Mouse (Mus musculus) megakaryocyte, embryonic 14.5 days (primary cell): ENCODE results near the gene Prrt3. TPM values are rescaled to one million over a fixed set of nuclear protein-coding genes. Genes with fewer than 3 reads are reported as not detected.

Source experiments
- H3K27me3 ChIP-seq: replicated peaks from 2 replicates; pipeline ENCODE3; 2012; ENCODE audit warnings: inconsistent platforms
- H3K36me3 ChIP-seq: replicated peaks from 2 replicates; pipeline ENCODE3; 2012; ENCODE audit warnings: low read length, inconsistent platforms, mixed read lengths
- H3K4me1 ChIP-seq: 2 replicates; pipeline ENCODE4 v1.6.1; 2012; ENCODE audit warnings: inconsistent platforms
- H3K4me3 ChIP-seq: replicated peaks from 2 replicates; pipeline ENCODE3; 2012; ENCODE audit warnings: moderate library complexity, mild to moderate bottlenecking, inconsistent platforms
- H3K9me3 ChIP-seq: 2 replicates; pipeline ENCODE4 v1.6.1; 2012; ENCODE audit warnings: inconsistent platforms
- FLI1 ChIP-seq: IDR thresholded peaks from 2 replicates; pipeline ENCODE4 v1.6.1; 2012; ENCODE audit warnings: low read length, inconsistent platforms, mixed read lengths
- GATA1 ChIP-seq: IDR thresholded peaks from 3 replicates; pipeline ENCODE4 v1.6.1; 2012; ENCODE audit warnings: mixed read lengths, low read length, inconsistent platforms, borderline replicate concordance
- polyA plus RNA-seq: library from polyadenylated mRNA; stranded (reverse); fragments of >175 nt; gene quantifications from 2 replicates; pipeline ENCODE4 v1.2.3, GENCODE M21; 2012; ENCODE audit warnings: low replicate concordance; ENCODE audit not compliant: insufficient read depth

The Prrt3 gene
- polyA plus RNA-seq, 1 experiment: 0.57 TPM

DNA sequence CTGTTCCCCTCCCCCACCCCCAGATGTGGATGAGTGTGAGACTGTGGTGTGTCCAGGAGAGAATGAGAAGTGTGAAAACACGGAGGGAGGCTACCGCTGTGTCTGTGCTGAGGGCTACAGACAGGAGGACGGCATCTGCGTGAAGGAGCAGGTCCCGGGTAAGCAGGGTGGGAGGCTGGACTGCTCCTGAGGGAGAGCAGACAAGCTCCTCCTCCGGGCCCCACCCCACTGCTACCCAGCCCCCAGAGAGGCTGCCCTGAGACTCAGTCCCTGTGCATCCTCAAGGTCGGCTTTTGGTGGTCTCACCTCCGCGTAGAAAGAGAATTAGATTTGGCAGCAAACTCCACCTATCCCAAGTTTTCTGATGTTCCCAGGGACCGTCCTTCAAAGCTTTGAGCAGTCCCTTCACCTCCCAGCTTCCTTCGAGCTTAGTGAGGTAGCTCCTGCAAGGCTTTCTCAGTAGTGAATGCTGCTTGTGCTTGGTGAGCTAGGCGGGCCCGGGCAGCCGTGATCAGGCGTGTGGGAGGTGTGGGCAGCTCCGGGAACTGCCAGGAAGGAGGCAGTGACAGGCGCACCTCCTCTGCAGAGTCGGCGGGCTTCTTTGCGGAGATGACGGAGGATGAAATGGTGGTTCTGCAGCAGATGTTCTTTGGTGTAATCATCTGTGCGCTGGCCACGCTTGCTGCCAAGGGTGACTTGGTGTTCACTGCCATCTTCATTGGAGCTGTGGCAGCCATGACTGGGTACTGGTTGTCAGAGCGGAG is 9.4 kb downstream of the Prrt3 start:
- no peaks in the 10 kb centered on the region for H3K9me3 ChIP-seq
- H3K36me3 ChIP-seq: peaks cover 69% of the 10 kb centered on the region
- H3K4me3 ChIP-seq: no peak overlapping the region
- peaks cover 56% of the 10 kb centered on the region for H3K4me1 ChIP-seq
- no peak for TF ChIP-seq FLI1
- peaks cover 19% of the 10 kb centered on the region for H3K27me3 ChIP-seq

GRCm38 (mm10) chr6:113489410-113489809 is 12.3 kb downstream of the Prrt3 start:
- TF ChIP-seq FLI1: no peak
- no peak for TF ChIP-seq GATA1
- no peaks in the 10 kb centered on the region for H3K27me3 ChIP-seq
- H3K36me3 ChIP-seq: peaks cover 89% of the 10 kb centered on the region
- H3K4me3 ChIP-seq: no peak overlapping the region
- no peaks in the 10 kb centered on the region for H3K9me3 ChIP-seq
- H3K4me1 ChIP-seq: peaks cover 68% of the 10 kb centered on the region

GRCm38 (mm10) chr6:113487125-113487576 is 14.6 kb downstream of the Prrt3 start:
- Histone ChIP-seq H3K9me3 (no peaks in the 10 kb centered on the region), H3K4me3 (no peak overlapping the region), H3K4me1 (peaks cover 61% of the 10 kb centered on the region), H3K27me3 (no peaks in the 10 kb centered on the region), H3K36me3 (peaks cover 72% of the 10 kb centered on the region)
- TF ChIP-seq FLI1 (no peak), GATA1 (no peak; the same call in 2 of the 3 replicates)

DNA sequence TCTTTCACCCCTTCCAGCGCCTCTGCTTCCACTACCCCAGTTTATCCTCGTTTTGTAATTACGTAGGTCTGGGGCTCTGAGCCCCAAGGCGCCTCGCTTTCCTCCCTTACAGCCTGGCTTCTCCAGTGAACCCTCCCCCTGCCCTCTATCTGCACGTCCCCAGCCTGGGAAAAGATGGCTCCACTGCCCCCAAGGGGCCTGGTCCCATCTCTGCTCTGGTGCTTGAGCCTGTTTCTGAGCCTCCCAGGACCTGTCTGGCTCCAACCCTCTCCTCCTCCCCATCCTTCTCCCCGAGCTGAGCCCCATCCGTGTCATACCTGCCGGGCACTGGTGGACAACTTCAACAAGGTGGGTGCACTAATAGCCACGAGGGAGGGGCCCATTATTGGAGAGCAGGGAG is 18.0 kb downstream of the Prrt3 start:
- no peak for TF ChIP-seq GATA1
- TF ChIP-seq FLI1: no peak
- Histone ChIP-seq H3K27me3 (peaks cover 16% of the 10 kb centered on the region), H3K9me3 (no peaks in the 10 kb centered on the region), H3K4me1 (peaks cover 81% of the 10 kb centered on the region), H3K4me3 (peak overlapping the region; percentile 98), H3K36me3 (peaks cover 38% of the 10 kb centered on the region)

DNA sequence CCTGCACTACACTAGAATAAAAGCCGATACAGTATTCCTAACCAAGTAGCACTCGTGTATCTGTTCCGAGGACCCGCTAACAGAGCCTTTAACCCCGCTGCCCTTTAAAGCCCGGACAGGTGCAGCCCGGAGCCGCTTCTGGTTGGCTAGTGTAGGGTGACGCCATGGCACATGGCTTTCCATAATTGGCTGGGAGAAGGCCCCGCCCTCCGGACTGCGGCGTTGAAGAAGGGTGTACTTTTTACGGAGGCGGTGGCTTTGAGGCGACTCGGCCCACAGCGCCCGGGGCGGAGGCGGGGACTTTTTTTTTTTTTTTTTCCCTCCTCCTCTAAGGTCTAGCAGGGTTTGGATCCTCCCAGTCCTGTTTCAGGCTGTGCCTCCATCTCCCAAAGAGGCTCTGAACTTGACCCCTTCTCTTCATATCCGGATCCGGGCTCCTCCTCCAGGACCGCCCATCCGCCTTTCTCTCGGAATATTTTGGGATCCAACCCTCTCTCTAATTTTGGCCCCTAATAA is 18.6 kb downstream of the Prrt3 start, which contains the start of gene Creld1:
Creld1 (plus strand) TSS at position 198 of the 516 bp plus-strand sequence.
- Histone ChIP-seq H3K36me3 (peaks cover 33% of the 10 kb centered on the region), H3K4me3 (peak within 1 kb of the TSS; percentile 98), H3K9me3 (no peaks in the 10 kb centered on the region), H3K4me1 (peaks cover 75% of the 10 kb centered on the region), H3K27me3 (peaks cover 18% of the 10 kb centered on the region)
- TF ChIP-seq FLI1 (no peak), GATA1 (no peak)

DNA sequence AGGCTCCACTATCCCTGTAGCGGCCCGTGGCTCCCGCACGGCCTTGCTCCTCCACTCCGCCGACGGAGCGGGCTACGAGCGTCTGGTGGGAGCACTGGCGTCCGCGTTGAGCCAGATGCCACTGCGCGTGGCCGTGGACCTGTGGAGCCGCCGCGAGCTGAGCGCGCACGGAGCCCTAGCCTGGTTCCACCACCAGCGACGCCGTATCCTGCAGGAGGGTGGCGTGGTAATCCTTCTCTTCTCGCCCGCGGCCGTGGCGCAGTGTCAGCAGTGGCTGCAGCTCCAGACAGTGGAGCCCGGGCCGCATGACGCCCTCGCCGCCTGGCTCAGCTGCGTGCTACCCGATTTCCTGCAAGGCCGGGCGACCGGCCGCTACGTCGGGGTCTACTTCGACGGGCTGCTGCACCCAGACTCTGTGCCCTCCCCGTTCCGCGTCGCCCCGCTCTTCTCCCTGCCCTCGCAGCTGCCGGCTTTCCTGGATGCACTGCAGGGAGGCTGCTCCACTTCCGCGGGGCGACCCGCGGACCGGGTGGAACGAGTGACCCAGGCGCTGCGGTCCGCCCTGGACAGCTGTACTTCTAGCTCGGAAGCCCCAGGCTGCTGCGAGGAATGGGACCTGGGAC is 19.1 kb downstream of the Prrt3 start:
- Histone ChIP-seq H3K9me3 (no peaks in the 10 kb centered on the region), H3K36me3 (peaks cover 27% of the 10 kb centered on the region), H3K4me3 (peak overlapping the region; percentile 98), H3K27me3 (peaks cover 20% of the 10 kb centered on the region), H3K4me1 (peaks cover 69% of the 10 kb centered on the region)
- TF ChIP-seq GATA1 (no peak), FLI1 (no peak)

DNA sequence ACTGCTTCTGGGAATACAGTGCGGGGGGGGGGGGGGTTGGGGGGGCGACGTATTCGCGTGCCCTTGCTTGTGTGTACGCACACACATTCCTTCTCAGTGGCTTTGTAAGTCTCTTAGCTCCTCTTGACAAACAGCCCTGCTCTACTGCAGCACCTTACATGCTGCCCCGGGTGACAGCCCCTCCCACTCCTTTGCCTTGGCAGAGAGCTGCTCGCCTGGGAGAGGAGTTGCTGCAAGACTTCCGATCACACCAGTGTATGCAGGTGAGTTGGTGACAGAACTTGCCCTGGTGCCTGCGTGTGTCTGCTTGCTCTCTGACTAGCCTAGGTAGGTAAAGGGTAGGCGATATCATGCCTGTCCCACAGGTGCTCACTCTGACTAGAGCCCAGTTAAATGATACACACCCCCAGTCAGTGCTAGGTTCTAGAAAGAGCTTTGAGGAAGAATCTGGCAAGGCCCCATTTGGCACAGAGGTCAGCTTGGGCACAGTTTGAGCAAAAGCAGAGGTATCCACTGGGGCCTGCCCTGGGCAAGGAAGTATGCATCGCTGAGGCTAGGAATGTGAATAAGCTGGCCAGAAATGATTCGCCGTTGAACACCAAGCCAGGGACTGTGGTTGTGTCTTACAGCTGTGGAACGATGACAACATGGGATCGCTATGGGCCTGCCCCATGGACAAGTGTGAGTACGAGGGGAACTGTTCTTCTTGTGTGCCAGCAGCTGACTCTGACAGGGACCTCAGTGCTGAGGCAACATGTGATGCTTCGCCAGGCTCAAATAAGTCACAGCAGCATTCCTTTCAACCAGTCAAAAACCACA is 21.0 kb downstream of the Prrt3 start:
- Histone ChIP-seq H3K9me3 (no peaks in the 10 kb centered on the region), H3K27me3 (peaks cover 34% of the 10 kb centered on the region), H3K36me3 (peaks cover 11% of the 10 kb centered on the region), H3K4me1 (peaks cover 61% of the 10 kb centered on the region), H3K4me3 (peak overlapping the region; percentile 46)
- TF ChIP-seq FLI1: no peak
- TF ChIP-seq GATA1: no peak

GRCm38 (mm10) chr6:113478906-113479305 is 22.8 kb downstream of the Prrt3 start:
- Histone ChIP-seq H3K4me1 (peaks cover 43% of the 10 kb centered on the region), H3K36me3 (no peaks in the 10 kb centered on the region), H3K27me3 (peaks cover 48% of the 10 kb centered on the region), H3K9me3 (no peaks in the 10 kb centered on the region), H3K4me3 (no peak overlapping the region)
- TF ChIP-seq GATA1 (no peak), FLI1 (no peak)

GRCm38 (mm10) chr6:113477353-113477752 is 24.4 kb downstream of the Prrt3 start:
- TF ChIP-seq GATA1: no peak
- no peak for TF ChIP-seq FLI1
- Histone ChIP-seq H3K4me3 (no peak overlapping the region), H3K9me3 (no peaks in the 10 kb centered on the region), H3K4me1 (peaks cover 35% of the 10 kb centered on the region), H3K27me3 (peaks cover 55% of the 10 kb centered on the region), H3K36me3 (no peaks in the 10 kb centered on the region)

GRCm38 (mm10) chr6:113473715-113474114 is 28.0 kb downstream of the Prrt3 start:
- no peak overlapping the region for H3K4me3 ChIP-seq
- H3K4me1 ChIP-seq: peaks cover 32% of the 10 kb centered on the region
- TF ChIP-seq FLI1 (no peak), GATA1 (no peak)
- no peaks in the 10 kb centered on the region for H3K36me3 ChIP-seq
- H3K27me3 ChIP-seq: peaks cover 69% of the 10 kb centered on the region
- H3K9me3 ChIP-seq: no peaks in the 10 kb centered on the region
